Mouse (Mus musculus) heart, postnatal 14 days (tissue): ENCODE results near the gene Rspo1. TPM values are rescaled to one million over a fixed set of nuclear protein-coding genes. Genes with fewer than 3 reads are reported as not detected.

Source experiments
- DNase-seq, 2 experiments: peaks; one replicate each; pipeline ENCODE4 v3.0.0; 2021 to 2022
- intact Hi-C: fragments of 180-260 bp; cut with DNase I; formaldehyde crosslinking; loops from one replicate; pipeline ENCODE4 v1.15.1; 2025
- total RNA-seq, 2 experiments: library from RNA; stranded (reverse); gene quantifications; 2 replicates each; pipeline ENCODE4 v1.2.3; 2021

The Rspo1 gene
- total RNA-seq, 2 experiments from 2014 or later = 3.7 to 5.8 TPM

DNA sequence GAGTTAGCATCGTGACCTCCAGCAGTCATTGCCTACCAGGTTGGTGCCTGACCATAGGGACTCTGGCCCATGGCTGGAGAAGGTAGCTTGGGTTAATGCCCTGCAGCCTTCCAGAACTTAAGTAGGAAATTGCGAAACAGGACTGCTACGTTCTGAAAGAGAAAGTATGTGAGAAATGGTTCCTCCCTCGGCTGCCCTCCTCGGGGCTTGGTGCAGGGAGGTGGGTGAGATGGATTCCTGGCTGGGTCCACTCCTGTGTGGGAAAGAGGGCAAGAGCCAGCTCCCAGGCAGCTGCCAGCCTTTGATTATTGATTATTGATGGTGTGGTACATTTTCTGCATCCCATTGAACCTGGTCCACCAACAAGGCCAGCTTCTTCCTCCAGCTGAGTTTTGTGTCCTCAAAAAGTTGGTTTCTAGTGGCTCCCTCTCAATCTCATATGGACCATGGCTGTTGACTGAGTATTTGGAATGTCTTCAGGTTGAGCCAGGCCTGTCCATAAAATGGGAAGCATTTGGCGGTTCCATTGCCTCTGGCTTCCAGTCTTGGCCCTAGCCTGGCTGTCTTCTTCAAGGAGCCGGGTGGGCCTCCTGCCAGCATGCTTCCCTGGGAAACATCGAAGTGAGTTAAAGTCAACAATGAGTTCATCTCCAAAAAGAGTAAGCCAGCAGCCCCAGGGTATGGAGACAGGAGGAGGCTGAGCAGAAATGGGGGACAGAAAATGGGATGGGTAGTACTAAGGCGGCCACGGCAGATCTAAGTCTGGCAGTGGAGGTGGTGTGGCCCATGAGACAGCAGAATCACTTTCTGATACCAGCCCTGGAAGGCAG, 29.8 kb downstream of the Rspo1 start, which contains the start of gene Gnl2:
Gene Gnl2, plus strand, starts transcription at position 780 of the 830 bp plus-strand sequence.
- peak; percentile 31 to 32 for DNase-seq
- intact Hi-C loops = no loop called here

DNA sequence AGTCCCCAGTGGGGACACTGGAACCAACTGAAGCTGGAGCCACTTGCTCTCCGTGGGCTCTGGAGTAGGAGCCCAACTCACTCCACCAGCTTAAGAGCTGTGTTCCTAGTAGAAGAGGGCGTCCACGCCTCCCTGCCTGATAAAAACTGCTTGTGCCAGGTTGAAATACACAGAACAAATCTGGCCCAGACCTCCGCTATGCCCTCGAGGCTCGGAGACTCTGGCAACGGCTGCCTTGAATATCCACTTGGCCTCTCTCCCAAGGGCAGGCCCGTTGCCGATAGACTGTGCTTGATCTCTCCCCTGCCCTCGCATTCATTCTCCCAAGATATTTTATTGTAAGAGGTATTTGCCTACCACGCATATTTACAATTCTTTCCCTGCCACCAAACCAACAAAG, 31.2 kb downstream of the Rspo1 start:
- peak; percentile 19 to 42 for DNase-seq
- intact Hi-C loops = no loop called here

DNA sequence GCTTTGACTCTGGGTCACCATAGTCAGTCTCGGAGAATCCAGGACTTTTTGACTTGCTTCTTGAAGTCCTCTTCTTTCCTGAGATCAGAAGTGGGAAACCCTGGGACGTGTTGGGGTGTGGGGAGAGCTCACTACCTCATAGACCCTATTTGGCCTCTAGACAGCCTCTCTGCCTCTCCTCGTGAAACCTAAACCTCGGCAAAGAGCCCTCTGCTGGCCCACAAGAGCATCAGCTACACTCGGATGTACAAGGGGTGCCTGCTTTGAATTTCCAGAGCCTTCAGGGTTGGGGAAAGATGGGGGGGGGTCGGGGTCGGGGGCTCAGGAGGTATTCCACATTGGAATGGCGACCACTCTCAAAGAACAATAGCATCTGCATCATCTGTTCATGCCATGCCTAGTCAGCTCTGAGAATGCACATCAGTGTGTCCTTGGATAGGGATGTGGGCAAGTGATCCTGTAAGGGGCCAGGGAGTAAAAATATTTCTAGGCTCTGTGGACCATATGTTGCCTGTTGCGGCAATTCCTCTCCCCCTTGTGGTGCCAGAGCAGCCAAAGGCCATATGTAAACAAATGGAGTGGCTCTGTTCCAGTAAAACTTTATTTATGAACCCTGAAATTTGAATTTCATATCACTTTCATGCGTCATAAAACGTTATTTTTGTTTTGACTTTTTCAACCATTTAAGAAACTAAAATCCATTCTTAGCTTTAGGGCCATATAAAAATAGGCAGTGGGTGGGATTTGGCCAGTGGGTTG, 34.7 kb downstream of the Rspo1 start:
- no peak for DNase-seq
- intact Hi-C loops = no loop called here

DNA sequence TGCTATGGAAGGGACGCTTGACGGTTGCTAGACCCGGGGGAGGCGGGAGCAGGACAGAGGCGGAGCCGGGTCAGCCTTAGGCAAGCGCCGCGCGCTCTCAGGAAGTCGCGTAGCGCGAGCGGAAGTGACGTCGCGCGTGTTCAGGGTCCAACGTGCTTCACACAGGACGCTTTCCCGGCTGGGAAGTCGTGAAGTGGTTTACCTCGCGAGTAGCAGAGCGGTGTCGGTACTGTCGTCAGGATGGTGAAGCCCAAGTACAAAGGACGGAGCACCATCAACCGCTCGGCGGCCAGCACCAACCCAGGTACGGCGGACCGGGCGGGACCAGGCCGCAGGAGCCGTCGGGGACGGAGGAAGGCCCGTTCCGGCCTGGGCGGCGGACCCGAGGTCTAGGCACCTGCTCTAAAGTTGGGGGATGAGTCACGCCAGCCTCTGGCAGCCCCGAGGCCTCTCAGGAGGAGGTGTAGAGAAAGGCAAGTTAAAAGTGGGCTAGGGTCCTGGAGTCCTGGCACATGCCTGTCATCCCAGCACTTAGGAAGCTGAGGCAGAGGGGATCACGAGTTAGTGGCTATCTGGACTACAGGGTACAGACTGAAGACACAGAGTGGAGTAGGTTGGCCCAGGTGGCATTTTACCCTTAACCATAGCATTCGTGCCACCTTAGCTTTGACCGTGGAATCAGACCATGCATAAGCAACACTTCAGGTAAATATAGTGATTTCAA, 43.8 kb downstream of the Rspo1 start:
- peak; percentile 92 to 96 for DNase-seq
- intact Hi-C loops = no loop called here

DNA sequence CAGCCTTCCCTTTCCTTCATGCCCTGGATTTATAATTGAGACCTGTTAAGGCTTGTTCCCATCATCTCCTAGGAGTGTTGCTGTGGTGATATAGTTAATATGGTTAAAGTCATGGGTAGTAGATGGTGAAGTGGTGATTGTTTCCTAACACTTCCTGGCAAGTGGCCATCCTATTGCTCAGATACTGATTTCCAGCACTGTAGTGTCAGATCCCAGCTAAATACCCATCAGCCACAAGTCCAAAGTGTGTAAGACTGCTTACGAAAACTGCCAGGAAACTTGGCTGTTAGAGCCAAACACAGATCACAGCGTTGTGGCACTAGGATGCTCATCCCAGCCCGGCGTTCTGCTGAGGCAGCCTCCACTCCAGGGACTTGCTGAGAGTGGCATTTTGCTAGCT, 48.1 kb downstream of the Rspo1 start:
- intact Hi-C loops = no loop called here
- DNase-seq = no peak

DNA sequence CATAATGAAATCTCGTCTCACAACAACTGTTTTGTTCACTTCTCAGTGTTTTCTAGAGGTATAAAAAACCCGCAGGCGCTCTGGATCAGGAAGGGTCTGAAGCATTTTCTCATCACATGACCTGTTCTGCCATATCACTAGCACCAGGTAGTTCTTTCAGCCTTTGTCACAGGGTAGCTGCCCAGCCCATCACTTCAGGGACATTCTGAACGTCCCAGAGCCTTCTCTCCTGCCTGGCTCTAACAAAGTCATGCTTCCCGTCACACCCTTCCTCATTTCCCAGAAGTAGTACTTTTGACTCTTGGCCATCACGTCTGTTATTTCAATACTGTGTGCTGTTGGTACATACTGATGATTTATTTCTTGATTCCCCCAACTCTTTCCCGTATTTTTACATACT, 58.2 kb downstream of the Rspo1 start:
- DNase-seq = no peak
- intact Hi-C loops = no loop called here

DNA sequence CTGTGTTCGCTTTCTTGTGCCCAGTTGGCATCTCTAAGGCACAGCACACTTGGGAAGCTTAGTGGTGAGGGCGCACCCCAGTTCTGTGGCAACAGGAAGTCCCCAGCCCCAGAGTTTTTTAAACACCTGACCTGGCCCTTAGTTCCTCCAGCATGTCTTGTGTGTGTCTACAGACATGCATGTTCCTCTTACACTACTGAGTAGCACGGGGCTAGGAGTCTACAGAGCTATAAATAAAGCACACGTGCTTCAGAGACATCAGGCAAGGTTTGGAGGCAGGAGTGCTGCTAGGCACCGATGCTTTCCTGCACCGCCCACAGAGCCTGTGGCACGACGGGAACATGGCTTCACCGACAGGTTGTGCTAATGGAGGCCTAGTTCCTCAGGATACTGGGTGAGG, 69.2 kb downstream of the Rspo1 start:
- DNase-seq = no peak
- intact Hi-C loops = no loop called here

DNA sequence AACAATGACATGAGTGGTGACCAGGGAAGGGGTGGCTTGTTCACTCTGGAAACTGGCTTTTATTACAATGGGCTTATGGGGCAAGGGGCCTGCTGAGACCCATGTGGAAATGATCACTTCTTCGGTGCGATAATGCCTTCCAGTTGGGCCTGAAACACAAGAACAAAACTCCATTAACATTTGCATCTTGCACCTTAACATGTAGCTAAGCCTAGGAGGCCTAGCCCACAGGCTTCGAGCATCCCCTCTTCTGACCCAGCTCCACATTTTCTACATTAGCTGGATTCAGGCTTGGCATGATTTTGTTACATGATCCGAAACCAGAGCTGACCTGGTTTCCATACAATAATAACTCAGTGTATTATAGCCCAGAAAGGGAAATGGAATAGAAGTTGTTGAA, 70.2 kb downstream of the Rspo1 start:
- DNase-seq = no peak
- intact Hi-C loops = no loop called here

DNA sequence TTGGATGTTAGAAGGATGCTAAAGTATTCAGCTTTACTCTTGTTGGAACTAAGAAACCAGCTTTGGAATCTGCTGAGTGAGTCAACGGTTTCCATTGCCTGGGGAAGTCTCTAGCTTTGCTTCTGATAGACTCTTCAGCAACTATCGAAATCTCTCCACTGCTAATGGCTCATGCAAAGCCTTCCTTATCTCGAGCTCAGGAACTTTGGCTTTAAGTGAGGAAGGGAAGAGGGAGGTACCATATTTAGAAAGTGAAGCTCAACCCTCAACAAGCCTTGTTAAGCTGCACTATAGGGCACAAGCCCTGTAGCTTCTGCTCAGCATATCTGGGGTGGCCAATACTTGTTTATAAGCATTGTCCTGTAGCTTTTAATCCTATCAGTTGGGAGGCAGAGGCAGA, 71.0 kb downstream of the Rspo1 start:
- DNase-seq = no peak
- intact Hi-C loops = no loop called here

DNA sequence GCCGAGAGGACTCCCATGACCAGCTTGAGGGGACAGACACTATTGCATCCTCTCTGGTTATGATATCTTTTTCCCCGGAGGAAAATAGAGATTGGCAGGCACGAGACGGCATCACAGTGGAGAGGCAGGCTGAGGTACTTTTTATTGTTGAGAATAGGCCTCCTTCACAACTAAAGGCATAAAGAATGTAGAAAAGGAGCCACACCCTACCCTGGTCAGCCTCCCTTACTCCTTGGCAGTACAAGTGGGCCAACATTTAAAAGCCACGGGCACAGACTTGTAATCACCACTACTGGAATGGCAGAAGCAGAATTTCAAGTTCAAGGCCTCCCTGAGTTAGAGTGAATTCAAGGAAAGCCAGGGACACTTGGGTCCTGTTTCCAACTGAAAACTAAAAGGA, 71.8 kb downstream of the Rspo1 start:
- intact Hi-C loops = no loop called here
- no peak for DNase-seq

Other genes with a start within 250 kb of the Rspo1 start
- 10 to 100 TPM; 12.5 to 13.6 TPM for gene Inpp5b, start 244.6 kb upstream of the Rspo1 start, total RNA-seq
- 10 to 100 TPM; 12.8 to 15.7 TPM for gene Mtf1, start 184.3 kb upstream of the Rspo1 start, total RNA-seq
- 10 to 100 TPM; 17.5 to 17.9 TPM for gene Yrdc, start 135.8 kb upstream of the Rspo1 start, total RNA-seq
- gene 1110065P20Rik, start 135.2 kb upstream of the Rspo1 start, total RNA-seq = 10 to 100 TPM; 23.9 to 24.8 TPM
- gene Maneal, start 124.3 kb upstream of the Rspo1 start, total RNA-seq = under 1 TPM; 0.10 to 0.17 TPM
- gene Epha10, start 105.5 kb upstream of the Rspo1 start, total RNA-seq = not detected
- gene 9930104L06Rik, start 49.4 kb upstream of the Rspo1 start, total RNA-seq = 10 to 100 TPM in 1 of 2 experiments, 1 to 10 TPM in 1; 9.8 to 10.2 TPM
- gene Cdca8, start 47.1 kb upstream of the Rspo1 start, total RNA-seq = 1 to 10 TPM; 3.6 to 7.0 TPM
- 10 to 100 TPM; 27.1 to 29.8 TPM for gene Gnl2, start 30.2 kb downstream of the Rspo1 start, total RNA-seq
- gene Dnali1, start 79.3 kb downstream of the Rspo1 start, total RNA-seq = under 1 TPM in 1 of 2 experiments, not detected in 1; 0.22 TPM
- gene Snip1, start 80.2 kb downstream of the Rspo1 start, total RNA-seq = 10 to 100 TPM in 1 of 2 experiments, 1 to 10 TPM in 1; 9.0 to 10.4 TPM
- 10 to 100 TPM; 22.6 to 24.5 TPM for gene Meaf6, start 98.7 kb downstream of the Rspo1 start, total RNA-seq
- gene Zc3h12a, start 141.4 kb downstream of the Rspo1 start, total RNA-seq = 1 to 10 TPM; 3.2 to 4.0 TPM